Mouse (Mus musculus) fibroblast of lung, adult 2 months (primary cell): ENCODE measurements around the gene Ptchd3.
A peak's percentile ranks its signal among the peaks of the same experiment; 100 is the strongest.

ENCODE experiments used
- DNase-seq: peaks from one replicate; pipeline ENCODE4 v3.0.0-alpha.2; 2011; ENCODE audit warnings: low read depth

The Ptchd3 gene

DNA sequence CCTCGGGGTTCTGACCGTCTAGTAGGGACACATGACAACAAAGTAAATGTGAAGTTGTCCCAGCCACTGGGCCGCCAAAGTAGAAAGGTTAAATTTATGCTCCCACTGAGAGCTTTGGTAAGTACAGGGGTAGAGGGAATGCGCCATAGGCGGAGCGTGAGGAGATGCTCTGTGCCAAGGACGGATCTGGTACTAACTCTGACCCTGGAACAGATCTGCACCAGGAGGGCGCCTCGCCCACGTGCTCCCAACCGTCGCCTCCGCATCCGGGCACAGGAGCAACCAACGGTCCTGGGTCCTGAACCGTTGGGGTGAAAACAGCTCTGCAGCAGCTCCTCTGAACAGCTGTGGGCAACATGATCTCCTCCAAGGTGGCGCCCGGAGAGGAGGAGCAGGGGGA, at the start of gene Ptchd3:
Ptchd3 (plus strand) TSS at position 301 of the 400 bp plus-strand sequence.
- DNase-seq: no peak

DNA sequence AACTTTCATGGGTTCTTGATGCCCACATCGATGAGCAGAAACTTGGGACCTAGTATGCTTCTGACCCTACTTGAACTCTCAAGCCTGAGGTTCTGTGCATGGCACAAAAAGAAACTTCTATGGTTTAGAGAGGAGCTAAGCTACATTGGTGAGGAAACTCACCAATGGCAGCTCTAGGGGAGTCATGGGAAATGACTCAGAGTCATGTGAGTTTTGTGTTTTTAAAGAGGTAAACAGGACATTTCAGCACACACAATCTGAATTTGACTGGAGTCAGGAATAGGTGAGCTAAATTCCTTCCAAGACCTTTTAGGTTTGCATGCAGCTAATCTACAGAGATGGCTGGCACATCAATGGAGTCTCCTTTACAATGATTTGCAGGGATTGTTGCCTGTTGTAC, 48.2 kb upstream of the Ptchd3 start:
- no peak for DNase-seq

DNA sequence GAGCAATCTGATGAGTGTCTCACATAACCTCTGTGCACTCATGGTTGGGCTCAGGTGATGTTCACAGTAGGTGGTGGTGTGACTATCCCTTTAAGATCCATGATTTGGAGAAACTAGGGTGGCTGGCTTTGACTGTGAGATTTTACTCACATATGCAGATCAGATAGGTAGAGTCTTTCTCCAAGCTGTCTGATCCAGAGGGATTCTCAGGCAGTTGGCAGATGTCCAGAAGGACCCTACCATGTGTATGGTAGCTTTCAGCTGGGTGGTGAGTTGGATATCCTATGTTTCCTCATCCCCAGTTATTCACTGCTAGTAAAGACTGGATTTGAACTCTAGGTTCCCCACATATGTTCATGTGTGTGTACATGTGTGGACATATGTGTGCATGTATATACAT, 42.6 kb upstream of the Ptchd3 start:
- DNase-seq: no peak

DNA sequence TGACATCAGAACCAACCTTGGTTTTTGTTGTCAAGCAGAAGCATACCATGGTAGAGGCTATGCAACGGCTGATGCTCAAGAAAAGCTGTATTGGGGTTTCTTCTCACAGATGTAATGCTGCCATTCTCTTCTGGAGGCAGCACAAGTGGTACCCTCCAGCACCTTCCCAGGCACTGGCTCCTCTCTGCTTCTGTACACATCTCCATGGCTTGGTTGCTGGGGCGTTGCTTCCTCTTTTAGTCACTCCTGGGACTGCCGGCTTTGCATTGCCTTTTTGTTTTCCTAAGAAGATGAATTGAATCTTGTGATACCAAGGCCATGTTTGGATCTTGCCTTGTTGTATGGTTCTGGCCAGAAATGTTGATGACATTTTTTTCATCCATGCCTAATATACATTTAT, 40.5 kb upstream of the Ptchd3 start:
- DNase-seq: no peak

DNA sequence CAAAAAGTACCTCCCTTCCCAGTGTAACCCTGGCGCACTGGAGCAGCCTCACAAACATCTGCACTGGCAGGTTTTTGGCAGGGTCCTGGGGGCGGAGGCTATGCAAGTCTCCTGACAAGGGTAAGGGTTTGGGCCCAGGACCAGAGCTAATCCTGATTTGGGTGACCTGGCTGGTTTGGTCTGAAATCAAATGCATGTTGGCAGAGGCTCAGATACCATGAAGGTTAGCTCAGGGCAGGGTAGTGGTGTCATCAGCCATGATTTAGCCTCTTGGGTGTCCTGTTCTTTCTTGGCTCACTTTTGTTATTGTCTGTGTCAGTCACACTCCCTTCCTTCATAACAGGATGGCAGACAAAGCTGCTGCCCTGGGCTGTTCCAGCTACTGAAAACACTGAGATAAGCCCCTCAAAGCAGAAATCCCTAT, 39.4 kb upstream of the Ptchd3 start:
- peak; percentile 91 for DNase-seq

DNA sequence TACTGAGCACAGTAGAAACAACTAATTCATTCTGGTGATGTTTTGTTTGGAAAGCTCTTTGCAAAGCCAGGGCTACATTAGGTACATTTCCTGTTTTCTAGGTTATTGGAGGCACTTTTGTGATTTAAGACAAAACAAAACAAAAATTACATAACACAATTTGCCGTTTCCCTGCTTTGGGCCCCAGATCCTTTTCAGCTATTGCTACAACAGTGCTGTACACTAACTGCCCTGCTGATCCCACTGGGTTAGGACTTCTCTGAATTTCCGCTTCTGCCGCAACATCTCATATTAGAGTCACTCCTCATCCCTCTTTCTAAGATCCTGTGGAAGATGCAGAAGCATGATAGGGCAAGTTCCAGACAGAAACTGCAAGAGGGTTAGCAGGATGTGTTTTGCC, 38.6 kb upstream of the Ptchd3 start:
- DNase-seq: no peak

DNA sequence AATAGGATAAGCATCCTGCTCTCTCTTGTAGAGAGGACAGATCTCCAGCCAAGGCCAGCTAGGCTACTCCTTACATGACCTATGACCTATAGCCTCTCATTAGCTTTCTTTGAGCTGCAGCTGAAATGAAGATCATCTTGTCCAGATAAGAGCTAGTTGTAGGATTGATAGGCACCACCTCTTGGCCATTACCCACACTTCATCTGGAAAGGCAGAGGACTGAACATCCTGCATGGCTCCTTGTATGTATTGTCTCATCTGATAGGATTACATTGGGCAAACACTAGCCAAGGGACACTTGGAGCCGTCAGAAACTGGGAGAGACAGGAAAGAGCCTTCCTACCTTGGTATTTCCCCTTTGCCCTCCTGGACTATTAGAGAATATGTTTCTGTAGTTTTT, 38.1 kb upstream of the Ptchd3 start:
- no peak for DNase-seq

DNA sequence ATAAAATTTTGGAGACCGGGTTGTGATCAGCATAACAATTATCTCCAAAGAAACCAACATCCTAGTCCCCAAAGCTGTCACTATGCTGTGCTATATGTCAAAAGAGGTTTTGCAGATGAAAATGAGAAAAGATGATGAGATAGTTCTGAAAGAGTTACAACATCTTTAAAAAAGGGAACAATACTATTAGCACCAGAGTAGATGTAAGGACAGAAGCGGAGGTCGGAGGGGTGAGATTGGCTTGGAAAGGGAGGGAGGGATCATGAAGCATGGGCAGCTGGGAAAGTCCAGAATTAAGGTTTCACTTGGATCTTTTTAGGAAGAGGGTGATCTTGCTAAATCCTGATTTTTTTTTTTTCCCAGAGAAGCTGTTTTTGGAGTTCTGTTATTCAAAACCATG, 36.5 kb upstream of the Ptchd3 start:
- DNase-seq: no peak

DNA sequence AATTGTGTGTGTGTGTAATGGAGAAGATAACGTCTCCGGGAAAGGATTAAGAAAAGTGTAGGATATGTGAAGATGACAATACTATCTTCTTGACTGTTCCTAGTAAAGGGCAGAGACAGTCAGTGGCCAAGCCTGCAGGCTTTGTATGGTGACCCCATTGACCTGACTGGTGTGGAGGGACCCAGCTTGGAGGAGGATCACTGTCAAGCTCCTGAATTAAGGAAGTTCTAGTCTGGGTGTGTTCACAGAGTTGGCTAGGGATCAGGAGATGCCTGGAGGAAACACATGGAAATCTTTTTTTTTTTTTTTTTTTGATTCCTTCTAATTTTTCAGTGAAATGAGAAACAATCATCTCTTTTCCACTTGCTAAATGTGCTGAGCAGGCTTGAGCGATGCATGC, 35.9 kb upstream of the Ptchd3 start:
- no peak for DNase-seq

DNA sequence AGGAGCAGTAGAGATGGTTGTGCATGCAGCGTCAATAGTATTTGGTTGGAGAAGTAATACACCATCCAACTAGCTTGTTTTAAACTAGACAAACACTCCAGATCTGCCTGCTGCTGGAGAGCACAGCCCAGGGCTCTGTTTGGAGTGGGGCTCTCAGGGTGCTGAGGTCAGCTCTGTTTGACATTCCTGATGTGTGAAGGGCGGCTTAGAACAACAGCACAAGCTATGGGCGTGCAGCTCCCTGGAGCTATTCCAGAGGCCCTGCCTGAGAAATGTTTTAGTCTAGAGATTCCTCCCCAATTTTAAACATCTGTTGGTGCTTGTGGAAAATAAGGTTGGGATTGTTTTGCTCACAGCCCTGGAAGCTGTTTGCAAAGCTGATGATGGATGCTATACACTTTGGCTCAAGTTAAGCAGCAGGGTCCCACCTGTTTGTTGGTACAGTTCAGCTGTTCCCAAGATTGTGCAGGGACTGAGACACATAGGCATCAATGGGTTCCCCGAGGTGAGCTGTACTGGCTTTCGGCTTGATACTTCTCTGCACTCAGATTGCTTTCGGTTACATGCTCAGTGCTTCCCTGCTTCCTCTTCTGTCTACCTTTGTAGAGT, 35.4 kb upstream of the Ptchd3 start:
- peak; percentile 80 for DNase-seq

DNA sequence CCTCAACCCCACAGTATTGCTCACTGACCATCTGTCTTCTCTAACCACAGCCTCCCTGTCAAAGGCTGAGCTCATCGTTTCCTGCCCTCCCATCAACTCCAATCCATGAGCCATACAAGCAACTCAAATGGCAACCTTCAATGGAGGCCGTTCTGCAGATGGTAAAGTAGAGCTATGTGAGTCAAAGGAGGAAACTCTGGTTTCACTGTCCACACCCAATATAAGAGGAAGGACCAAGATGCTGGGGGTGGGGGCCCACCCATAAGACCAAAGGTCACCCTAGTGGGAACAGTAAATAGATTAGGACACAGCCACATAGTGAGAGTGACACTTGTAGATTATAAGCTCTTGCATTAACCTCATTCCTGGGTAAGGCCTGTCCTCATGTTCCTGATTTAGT, 34.1 kb upstream of the Ptchd3 start:
- no peak for DNase-seq

DNA sequence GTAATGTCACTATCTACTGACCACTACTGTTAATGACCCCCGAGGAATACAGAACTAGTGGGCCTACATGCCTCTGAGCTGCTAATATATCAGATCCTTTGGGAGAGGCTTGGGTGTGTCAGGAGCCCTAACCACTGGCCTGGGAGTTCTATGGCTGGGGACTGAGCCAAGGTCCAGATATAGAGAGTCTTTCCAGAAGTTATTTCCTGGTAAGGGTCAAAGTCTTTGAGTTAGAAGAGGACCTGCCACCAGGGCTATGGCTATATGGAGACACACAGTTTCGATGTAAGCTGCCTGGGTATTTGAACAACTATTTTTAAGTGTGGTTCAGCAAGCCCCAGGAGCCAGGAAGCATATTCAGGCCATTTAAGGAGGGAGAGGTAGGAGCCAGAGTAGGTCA, 31.5 kb upstream of the Ptchd3 start:
- no peak for DNase-seq

DNA sequence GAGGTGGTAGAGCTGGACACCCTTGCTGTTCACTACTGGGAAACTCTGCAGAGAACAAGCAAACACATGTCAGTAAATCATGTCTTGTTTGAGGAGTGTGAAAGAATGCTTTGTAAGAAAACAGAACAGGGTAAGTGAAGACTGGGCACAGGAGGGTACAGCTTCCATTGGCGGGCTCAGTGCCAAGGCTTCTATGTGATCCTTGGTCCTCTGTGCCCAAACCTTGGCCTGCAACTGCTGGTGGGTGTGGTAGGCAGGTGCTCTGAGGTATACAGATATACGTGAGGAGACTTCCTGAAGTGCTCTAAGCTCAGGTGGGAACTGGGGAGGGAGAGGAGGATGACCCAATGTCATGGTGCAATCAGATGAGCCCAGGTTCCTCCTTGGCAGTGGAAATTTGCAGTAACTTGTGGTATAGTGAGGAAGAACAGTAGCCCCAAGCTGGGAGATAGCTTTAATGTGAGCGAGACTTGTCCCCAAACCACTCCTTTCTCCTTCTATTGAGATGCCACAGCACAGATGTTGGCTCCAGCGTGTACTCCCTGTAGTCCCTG, 30.2 kb upstream of the Ptchd3 start:
- no peak for DNase-seq

DNA sequence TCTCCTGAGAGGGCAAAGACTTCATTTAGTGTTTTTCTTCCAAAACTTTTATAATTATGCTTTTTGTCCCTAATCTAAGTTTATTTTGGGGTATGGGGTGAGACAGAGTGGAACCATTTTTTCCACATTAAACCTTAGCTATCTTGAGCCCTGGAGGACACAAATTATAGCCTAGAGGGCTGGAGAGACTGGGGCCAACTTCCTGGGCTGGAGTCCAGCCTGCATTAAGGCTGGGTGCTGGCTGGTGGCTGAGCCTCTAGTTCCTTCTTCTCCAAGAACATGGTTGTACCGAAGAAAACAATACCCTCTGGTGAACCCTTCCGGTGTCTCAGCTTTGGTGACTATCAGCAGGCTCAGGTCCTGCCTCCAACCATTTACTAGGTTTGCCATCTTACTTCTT, 27.3 kb upstream of the Ptchd3 start:
- DNase-seq: no peak

DNA sequence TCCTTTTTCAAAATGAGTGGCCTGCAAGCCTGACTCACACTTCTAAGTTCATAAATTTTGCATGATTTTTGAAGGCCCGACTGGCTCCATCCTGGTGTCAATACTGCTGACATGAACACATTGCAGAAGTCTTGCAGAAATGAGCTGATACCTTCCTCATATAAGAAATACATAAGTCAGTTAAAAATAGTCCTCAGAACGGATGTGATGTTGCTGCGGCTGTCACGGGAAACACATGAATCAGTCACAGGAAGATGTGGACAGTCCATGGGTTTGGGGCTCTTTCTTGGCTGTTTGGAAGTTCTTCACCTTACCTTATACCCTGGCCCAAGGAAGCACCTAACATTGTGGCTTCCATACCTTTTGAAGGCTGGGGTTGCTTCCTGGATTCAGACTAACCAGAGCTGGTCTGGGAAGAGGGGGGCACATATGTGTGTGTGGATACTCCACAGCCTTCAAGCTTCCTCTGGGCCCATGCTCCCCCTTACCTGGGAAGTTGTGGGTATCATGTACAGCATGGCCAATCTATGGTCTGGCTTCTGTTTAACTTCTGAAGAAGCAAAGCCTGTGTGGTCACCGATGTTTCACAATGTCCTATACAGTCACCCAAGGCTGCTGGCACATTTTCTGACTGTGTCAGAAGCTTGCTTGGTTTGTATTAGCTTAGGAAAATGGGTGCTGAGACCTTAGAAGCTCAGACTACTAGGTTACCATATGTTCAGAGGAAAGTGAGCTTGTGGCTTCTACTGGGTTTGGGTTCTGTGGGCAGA, 25.6 kb upstream of the Ptchd3 start:
- DNase-seq: no peak

DNA sequence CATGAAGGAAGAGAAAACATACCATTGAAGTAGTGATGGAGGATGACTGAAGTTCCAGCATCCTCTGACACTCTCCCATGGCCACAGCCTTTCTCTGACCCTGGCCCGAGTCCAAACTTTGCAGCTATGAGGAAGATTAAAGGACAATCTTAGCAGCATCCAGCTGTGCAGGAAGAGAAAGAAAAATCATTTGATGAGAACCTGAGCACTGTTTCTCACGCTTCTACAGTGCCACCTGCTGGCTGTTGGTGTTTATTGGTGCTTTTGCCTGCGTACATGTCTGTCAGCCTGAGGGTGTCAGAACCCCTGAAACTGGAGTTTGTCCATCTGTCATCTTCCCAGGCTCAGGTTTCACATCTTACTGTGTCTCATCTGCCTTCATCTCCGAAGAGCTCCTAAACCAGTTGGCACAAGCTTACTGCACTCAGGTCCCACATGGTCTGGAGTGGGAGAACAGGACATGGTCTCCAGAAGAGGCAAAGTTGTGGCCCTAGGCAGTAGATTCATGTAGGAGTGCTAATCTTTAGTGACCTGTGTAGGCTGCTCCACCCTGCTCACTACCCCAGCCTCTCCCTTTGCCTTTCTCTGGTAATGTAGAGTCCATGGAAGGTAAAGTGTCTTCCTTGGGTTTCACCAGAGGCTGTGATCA, 21.7 kb upstream of the Ptchd3 start:
- DNase-seq: peak; percentile 66

DNA sequence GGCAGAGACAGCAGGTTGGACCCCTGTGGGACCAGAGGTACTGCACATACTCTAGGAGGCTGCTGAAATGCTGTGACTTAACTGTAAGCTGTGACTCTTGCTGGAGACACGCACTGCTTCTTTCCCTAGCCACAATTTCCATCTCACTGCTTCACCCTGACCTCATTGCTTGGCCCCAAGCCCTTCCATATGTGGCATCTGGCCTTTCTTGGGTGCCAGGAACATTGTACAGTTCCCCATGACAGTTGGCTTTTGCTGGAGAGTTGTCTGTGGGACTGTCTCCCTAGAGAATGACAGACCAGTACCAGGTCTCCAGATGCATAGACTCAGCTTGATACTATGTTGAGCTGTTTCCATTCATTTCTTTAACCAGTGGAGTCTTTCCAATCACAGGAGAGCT, 21.2 kb upstream of the Ptchd3 start:
- DNase-seq: no peak

DNA sequence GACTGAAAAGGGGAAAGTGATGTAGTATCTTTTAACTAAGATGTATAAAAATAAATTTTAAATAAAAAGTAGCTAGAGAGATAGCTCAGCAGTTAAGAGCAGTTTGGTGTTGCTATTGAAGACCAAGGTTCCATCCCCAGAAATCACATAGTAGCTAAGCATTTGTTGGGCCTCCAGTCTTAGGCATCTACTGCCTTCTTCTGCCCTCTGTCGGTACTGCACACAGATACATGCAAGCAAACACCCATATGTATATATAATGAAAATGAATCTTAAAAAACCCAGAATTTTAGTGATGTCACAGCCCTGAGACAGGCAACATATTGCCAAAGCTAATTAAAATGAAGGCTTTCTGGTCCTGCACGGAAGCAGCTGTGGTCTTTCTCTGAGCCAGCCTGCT, 15.9 kb downstream of the Ptchd3 start:
- DNase-seq: no peak

DNA sequence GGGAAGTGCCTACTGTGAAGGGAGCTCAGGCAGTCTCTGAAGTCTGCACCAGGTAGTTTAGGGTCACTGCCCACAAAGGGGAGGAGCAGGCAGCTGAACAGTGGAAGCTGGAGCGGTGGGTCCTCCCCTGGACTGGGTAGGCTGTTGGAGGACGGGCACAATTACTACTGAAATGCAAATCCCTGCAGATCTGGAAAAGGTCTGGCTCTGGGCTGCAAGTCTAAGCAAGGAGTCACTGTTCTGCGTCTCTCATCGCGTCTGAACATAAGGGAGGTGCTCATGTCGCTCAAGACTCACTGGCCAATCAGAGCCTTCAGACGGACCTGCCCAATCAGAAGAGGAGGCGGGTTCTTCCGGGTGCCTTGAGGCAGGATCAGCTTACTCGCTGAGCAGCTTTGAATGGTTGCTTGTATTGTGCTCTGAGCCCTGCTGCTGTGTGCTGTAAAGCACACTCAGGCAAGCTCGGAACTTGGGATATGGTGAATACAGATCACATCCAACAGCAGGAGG, 17.8 kb downstream of the Ptchd3 start:
- DNase-seq: peak; percentile 65
